Mouse (Mus musculus) liver, adult 2 months (tissue): Measurements from ENCODE around the gene Atp6v1g2. TPM values are rescaled to one million over a fixed set of nuclear protein-coding genes. Genes with fewer than 3 reads are reported as not detected.
A peak's percentile ranks its signal among the peaks of the same experiment; 100 is the strongest.

Source experiments
- DNase-seq: peaks from one replicate; pipeline ENCODE4 v3.0.0-alpha.2; 2011; ENCODE audit warnings: low read depth, low spot score; ENCODE audit errors: extremely low read depth
- H3K27ac ChIP-seq: fragments of 200-500 bp; replicated peaks from 2 replicates; pipeline ENCODE4 v1.5.1; 2012; ENCODE audit warnings: low read depth, mild to moderate bottlenecking, control low read depth, inconsistent platforms, low read length; ENCODE audit not compliant: insufficient read depth
- H3K27me3 ChIP-seq: fragments of 200-500 bp; 2 replicates; pipeline ENCODE4 v1.6.1; 2012; ENCODE audit warnings: mild to moderate bottlenecking, moderate library complexity, low read length, inconsistent platforms; ENCODE audit not compliant: control insufficient read depth, insufficient read depth
- H3K36me3 ChIP-seq: fragments of 200-500 bp; 2 replicates; pipeline ENCODE4 v1.6.1; 2012; ENCODE audit warnings: low read length, inconsistent platforms; ENCODE audit not compliant: control insufficient read depth, insufficient read depth
- H3K4me1 ChIP-seq: fragments of 200-500 bp; 2 replicates; pipeline ENCODE4 v1.6.1; 2011; ENCODE audit warnings: low read length; ENCODE audit not compliant: control insufficient read depth, insufficient read depth
- H3K4me3 ChIP-seq: fragments of 200-500 bp; 2 replicates; pipeline ENCODE4 v1.5.1; 2011; ENCODE audit warnings: low read depth, mild to moderate bottlenecking, control low read depth, low read length, moderate library complexity; ENCODE audit not compliant: insufficient read depth
- H3K79me2 ChIP-seq: fragments of 200-500 bp; 2 replicates; pipeline ENCODE4 v1.6.1; 2012; ENCODE audit warnings: inconsistent platforms, mild to moderate bottlenecking, low read length, moderate library complexity; ENCODE audit not compliant: control insufficient read depth, insufficient read depth
- H3K9ac ChIP-seq: fragments of 200-500 bp; 2 replicates; pipeline ENCODE4 v1.6.1; 2012; ENCODE audit warnings: low read depth, mild to moderate bottlenecking, control low read depth, inconsistent platforms, low read length
- CTCF ChIP-seq: fragments of 200-500 bp; IDR thresholded peaks from 2 replicates; pipeline ENCODE4 v1.5.1; 2011; ENCODE audit warnings: low read depth, low read length, control low read depth
- POLR2A ChIP-seq: fragments of 200-500 bp; IDR thresholded peaks from 2 replicates; pipeline ENCODE4 v1.6.1; 2011; ENCODE audit warnings: low read length, control low read depth; ENCODE audit not compliant: insufficient read depth; ENCODE audit errors: extremely low read depth
- WGBS: fragments of 180-500 bp; shearing (Covaris S2); methylation state at CpG from one replicate; pipeline ENCODE4 v1.1.7; 2018; 5-methylcytosine and 5-hydroxymethylcytosine counted together
- polyA plus RNA-seq: library from polyadenylated mRNA; depleted of rRNA; stranded (reverse); fragments of >200 nt; gene quantifications from 2 replicates; pipeline ENCODE4 v1.2.3, GENCODE M21; 2012
- total RNA-seq: library from RNA; depleted of rRNA; stranded (reverse); fragments of >200 nt; gene quantifications from 2 replicates; pipeline ENCODE4 v1.2.3, GENCODE M21; 2014

Atp6v1g2 gene
- total and polyA plus RNA-seq, 2 experiments = 0.28 to 1.6 TPM

DNA sequence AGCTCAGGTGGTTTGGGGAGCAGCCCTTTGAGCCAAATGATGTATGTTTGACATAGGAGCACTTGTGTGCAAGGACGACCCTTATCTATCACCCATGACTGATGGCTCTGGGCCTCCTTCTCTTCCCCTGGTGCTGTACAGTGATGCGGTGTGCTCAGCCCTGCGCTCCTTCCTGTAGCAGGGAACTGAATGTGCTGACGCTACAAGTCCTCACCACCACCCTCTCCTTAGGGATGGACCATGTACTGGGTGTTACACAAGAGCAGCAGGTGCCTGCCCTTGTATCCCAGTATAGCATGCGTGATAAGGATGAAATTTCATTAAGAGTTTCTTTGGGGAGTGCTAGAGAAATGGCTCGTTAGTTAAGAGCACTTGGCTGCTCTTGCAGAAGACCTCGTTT is 13.7 kb downstream of the Atp6v1g2 start:
- H3K4me1 ChIP-seq = peaks cover 10% of the 10 kb centered on the region
- H3K36me3 ChIP-seq = peaks cover 65% of the 10 kb centered on the region
- no peaks in the 10 kb centered on the region for H3K27me3 ChIP-seq
- no peak overlapping the region for H3K27ac ChIP-seq
- peaks cover 24% of the 10 kb centered on the region for H3K79me2 ChIP-seq
- no peak for DNase-seq
- no peak for TF ChIP-seq CTCF
- TF ChIP-seq POLR2A = no peak
- no peak overlapping the region for H3K9ac ChIP-seq
- 84% methylated on average over 7 of the region's 7 CpGs for WGBS
- no peak overlapping the region for H3K4me3 ChIP-seq

DNA sequence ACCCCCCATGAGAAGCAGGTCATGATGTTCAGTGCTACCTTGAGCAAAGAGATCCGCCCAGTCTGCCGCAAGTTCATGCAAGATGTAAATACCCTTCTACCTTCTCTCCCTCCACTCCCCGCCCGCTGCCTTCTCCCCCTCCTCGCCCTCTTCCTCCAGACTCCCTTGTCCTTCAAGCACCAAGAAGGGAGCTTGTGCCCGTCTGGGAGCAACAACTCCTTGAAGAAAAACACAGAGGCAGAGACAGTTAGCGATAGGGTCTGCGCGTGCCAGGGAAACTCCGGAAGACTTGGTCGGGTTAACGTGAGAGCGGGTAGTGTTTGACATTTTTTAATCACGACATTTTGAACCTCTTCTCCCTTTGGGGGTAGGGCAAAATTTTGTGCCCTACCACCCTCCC is 15.5 kb downstream of the Atp6v1g2 start:
- WGBS = 87% methylated on average over 14 of the region's 14 CpGs
- peaks cover 64% of the 10 kb centered on the region for H3K36me3 ChIP-seq
- no peak for TF ChIP-seq POLR2A
- TF ChIP-seq CTCF = no peak

DNA sequence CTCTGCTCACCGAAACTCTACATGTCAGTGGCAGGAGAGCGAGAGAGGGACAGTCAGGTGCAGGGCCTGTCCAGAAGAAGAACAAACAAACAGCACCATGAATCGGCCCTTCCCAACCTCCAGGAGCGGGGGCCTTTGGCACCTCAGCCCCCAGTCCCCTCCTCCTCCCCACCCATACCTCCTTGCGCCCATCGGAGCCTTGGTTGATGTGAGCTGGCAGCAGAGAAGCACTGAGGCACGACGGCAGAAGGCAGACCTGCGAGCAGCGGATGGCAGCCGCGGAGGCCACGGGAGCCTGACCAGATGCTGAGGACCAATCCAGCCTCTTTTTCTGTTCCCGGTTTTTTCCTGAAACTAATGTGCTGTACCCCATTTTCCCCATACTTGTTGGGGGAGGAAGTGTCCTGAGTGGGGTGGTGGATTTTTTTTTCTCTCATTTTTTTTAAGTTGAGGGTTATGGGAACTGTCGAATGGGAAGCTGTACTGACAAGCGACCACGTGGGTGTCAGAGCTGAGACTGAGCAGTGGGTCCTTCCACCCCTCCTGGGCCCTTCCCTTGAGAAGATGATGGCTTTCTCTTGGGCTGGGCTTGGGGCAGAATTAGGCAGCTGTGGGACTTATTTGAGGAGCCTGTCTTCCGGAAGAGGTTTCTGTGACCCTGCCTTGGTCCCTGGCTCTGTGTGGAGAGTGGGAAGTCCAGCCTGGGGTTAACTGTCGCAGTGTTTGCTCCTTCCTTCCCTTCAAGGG is 16.2 kb downstream of the Atp6v1g2 start:
- Histone ChIP-seq H3K79me2 (peaks cover under 1% of the 10 kb centered on the region; the same call in 1 of the 2 replicates), H3K36me3 (peaks cover 58% of the 10 kb centered on the region), H3K4me1 (no peaks in the 10 kb centered on the region), H3K9ac (no peak overlapping the region), H3K4me3 (no peak overlapping the region), H3K27me3 (no peaks in the 10 kb centered on the region), H3K27ac (no peak overlapping the region)
- 81% methylated on average over 19 of the region's 19 CpGs for WGBS
- TF ChIP-seq POLR2A (no peak), CTCF (no peak)
- no peak for DNase-seq

More for the DNA sequence above, 15.5 kb downstream of the Atp6v1g2 start:
- Histone ChIP-seq H3K4me3 (no peak overlapping the region), H3K4me1 (no peaks in the 10 kb centered on the region), H3K9ac (no peak overlapping the region), H3K27me3 (no peaks in the 10 kb centered on the region), H3K27ac (no peak overlapping the region), H3K79me2 (peaks cover 6% of the 10 kb centered on the region; the same call in 1 of the 2 replicates)
- no peak for DNase-seq

DNA sequence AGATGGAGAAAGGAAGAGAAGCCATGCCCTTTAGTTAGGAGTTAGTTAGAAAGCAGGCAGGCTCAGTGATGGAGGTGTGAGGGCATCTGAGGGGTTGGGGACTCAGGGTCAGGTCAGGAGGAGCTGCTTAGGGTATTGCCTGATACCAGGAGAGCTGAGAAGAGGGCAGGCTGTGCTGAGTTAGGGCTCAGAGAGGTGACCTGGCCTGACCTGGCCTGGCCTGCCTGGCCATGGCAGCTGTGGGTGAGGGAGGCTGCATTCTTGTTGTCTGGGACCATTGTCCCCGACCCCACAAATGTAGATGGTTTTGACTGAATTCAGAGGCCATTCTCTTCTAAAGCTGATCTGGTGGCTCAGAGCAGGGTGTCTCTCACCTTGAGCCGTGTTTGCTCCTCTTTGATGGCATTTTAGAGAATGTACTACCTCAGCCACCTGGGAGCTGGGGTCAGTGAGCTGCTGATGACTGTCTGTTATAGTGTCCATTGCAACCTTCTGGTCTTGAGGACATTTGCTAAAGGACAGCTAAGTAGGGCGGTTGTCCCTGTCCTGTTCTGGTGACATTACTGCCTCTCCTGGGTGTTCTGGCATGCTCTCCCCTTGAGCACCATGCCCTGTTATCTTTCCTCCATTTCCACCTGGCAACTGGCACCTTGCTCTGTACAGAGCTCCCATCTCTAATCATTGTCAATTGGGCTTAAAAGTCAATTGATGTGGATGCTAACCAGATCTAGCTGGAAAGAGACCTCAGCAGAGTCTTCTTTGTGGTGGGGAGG is 17.1 kb downstream of the Atp6v1g2 start:
- DNase-seq = no peak
- Histone ChIP-seq H3K9ac (no peak overlapping the region), H3K79me2 (no peaks in the 10 kb centered on the region; the same call in 1 of the 2 replicates), H3K27me3 (no peaks in the 10 kb centered on the region), H3K36me3 (peaks cover 50% of the 10 kb centered on the region), H3K4me1 (no peaks in the 10 kb centered on the region), H3K4me3 (no peak overlapping the region), H3K27ac (no peak overlapping the region)
- TF ChIP-seq CTCF (no peak), POLR2A (no peak)
- 93% methylated on average over 3 of the region's 3 CpGs for WGBS

DNA sequence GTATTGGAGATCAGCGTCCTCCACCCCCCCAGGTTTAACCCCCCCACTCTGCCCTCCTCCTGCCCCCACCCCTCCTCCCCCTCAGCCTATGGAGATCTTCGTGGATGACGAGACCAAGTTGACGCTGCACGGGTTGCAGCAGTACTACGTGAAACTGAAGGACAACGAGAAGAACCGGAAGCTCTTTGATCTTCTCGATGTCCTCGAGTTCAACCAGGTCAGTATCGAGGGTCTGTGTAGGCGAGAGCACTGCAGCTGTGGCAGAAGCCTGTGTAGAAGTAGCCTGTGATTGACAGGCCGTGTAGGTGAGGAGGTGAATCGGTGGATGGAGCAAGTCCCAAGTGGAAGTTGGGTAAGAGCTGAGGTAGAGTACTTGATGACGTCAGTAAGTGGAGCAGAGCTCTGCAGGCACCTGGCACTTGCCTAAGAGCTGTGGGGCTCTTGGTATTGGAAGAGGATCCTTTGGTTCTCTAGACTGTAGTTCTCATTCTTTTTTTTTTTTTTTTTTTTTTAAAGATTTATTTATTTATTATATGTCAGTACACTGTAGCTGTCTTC is 17.8 kb downstream of the Atp6v1g2 start:
- 59% methylated on average over 15 of the region's 15 CpGs for WGBS
- Histone ChIP-seq H3K4me3 (no peak overlapping the region), H3K79me2 (no peaks in the 10 kb centered on the region), H3K9ac (no peak overlapping the region), H3K36me3 (peaks cover 44% of the 10 kb centered on the region), H3K4me1 (no peaks in the 10 kb centered on the region), H3K27me3 (no peaks in the 10 kb centered on the region), H3K27ac (no peak overlapping the region)
- peak; percentile 69 for DNase-seq
- TF ChIP-seq CTCF (no peak), POLR2A (no peak)
